Mouse (Mus musculus) C2C12 (cell line): ENCODE results near the gene Txlng. TPM values are rescaled to one million over a fixed set of nuclear protein-coding genes. Genes with fewer than 3 reads are reported as not detected.
"Not testable (repeated sequence)": the region's sequence is repeated elsewhere in the genome, so short reads cannot be mapped to it uniquely, and the experiment has no call there.

Experiments used
- H3K27me3 ChIP-seq: one replicate; pipeline ENCODE4 v1.6.1; 2011; ENCODE audit not compliant: control insufficient read depth, insufficient read depth, insufficient read length
- H3K36me3 ChIP-seq: one replicate; pipeline ENCODE4 v1.6.1; 2011; ENCODE audit not compliant: control insufficient read depth, insufficient read depth
- H3K4me3 ChIP-seq: one replicate; pipeline ENCODE4 v1.5.1; 2011; ENCODE audit warnings: mild to moderate bottlenecking, control low read depth; ENCODE audit not compliant: poor library complexity, insufficient read depth, severe bottlenecking
- H3K79me2 ChIP-seq: one replicate; pipeline ENCODE4 v1.6.1; 2011; ENCODE audit not compliant: control insufficient read depth, insufficient read depth
- H3K79me3 ChIP-seq: one replicate; pipeline ENCODE4 v1.6.1; 2011; ENCODE audit warnings: low read depth, control low read depth
- H3ac ChIP-seq: one replicate; pipeline ENCODE3; 2011; ENCODE audit warnings: low read depth; ENCODE audit not compliant: control insufficient read depth, insufficient read length
- CEBPB ChIP-seq: IDR thresholded peaks from one replicate; pipeline ENCODE4 v1.6.1; 2011; ENCODE audit warnings: low read depth, mild to moderate bottlenecking, control low read depth, moderate library complexity
- CTCF ChIP-seq: IDR thresholded peaks from one replicate; pipeline ENCODE4 v1.5.1; 2011; ENCODE audit not compliant: control insufficient read depth, insufficient read depth, insufficient read length
- FOSL1 ChIP-seq: IDR thresholded peaks from one replicate; pipeline ENCODE4 v1.8.0; 2011; ENCODE audit warnings: mild to moderate bottlenecking, low read length; ENCODE audit not compliant: poor library complexity, insufficient read depth, severe bottlenecking
- MAX ChIP-seq: IDR thresholded peaks from one replicate; pipeline ENCODE4 v1.6.1; 2011; ENCODE audit warnings: mild to moderate bottlenecking, control low read depth
- MYOD1 ChIP-seq: IDR thresholded peaks from one replicate; pipeline ENCODE4 v1.6.1; 2011; ENCODE audit warnings: low read depth; ENCODE audit not compliant: control insufficient read depth, insufficient read length
- MYOG ChIP-seq: IDR thresholded peaks from one replicate; pipeline ENCODE4 v1.6.1; 2011; ENCODE audit not compliant: control insufficient read depth, insufficient read length; ENCODE audit errors: extremely low read depth
- USF1 ChIP-seq: IDR thresholded peaks from one replicate; pipeline ENCODE4 v1.6.1; 2011; ENCODE audit warnings: low read depth, mild to moderate bottlenecking, control low read depth, moderate library complexity
- polyA plus RNA-seq: library from polyadenylated mRNA; unstranded; fragments of >200 nt; fragmentation: generic; extraction: Trizol; gene quantifications from one replicate; pipeline ENCODE4 v1.2.1, GENCODE M21; 2012; ENCODE audit warnings: missing spikeins

The Txlng gene
- polyA plus RNA-seq, 1 experiment: 1.6 TPM

- TF ChIP-seq USF1 (no peak), MYOG (no peak), MYOD1 (no peak), CEBPB (no peak), FOSL1 (no peak), CTCF (no peak), MAX (no peak)
Measured at GRCm38 (mm10) chrX:162845531-162845930, 16.3 kb upstream of the Txlng start.

GRCm38 (mm10) chrX:162844447-162845100, 15.3 kb upstream of the Txlng start:
- no peak for TF ChIP-seq MYOD1
- TF ChIP-seq MAX: no peak
- TF ChIP-seq USF1: no peak
- no peak for TF ChIP-seq CTCF
- TF ChIP-seq MYOG: no peak
- TF ChIP-seq FOSL1: no peak
- no peak for TF ChIP-seq CEBPB
- no peak overlapping the region for H3K4me3 ChIP-seq
- H3K79me3 ChIP-seq: no peaks in the 10 kb centered on the region
- H3K27me3 ChIP-seq: no peaks in the 10 kb centered on the region
- no peak overlapping the region for H3ac ChIP-seq
- H3K79me2 ChIP-seq: no peaks in the 10 kb centered on the region
- H3K36me3 ChIP-seq: no peaks in the 10 kb centered on the region

More at GRCm38 (mm10) chrX:162845531-162845930, 16.3 kb upstream of the Txlng start:
- Histone ChIP-seq H3K27me3 (no peaks in the 10 kb centered on the region), H3K36me3 (no peaks in the 10 kb centered on the region), H3K79me3 (no peaks in the 10 kb centered on the region), H3ac (no peak overlapping the region), H3K4me3 (no peak overlapping the region), H3K79me2 (no peaks in the 10 kb centered on the region)

- Histone ChIP-seq H3K79me2 (peaks cover 21% of the 10 kb centered on the region), H3K27me3 (no peaks in the 10 kb centered on the region), H3K36me3 (no peaks in the 10 kb centered on the region), H3K4me3 (no peak overlapping the region), H3ac (no peak overlapping the region), H3K79me3 (peaks cover 5% of the 10 kb centered on the region)
- no peak for TF ChIP-seq MYOG
- no peak for TF ChIP-seq USF1
- TF ChIP-seq MAX: no peak
- TF ChIP-seq MYOD1: no peak
- no peak for TF ChIP-seq CTCF
- no peak for TF ChIP-seq FOSL1
- TF ChIP-seq CEBPB: no peak
Measured at GRCm38 (mm10) chrX:162832101-162832500, 2.8 kb upstream of the Txlng start.

GRCm38 (mm10) chrX:162831542-162831941, 2.3 kb upstream of the Txlng start:
- peaks cover 23% of the 10 kb centered on the region for H3K79me2 ChIP-seq
- TF ChIP-seq CEBPB: no peak
- TF ChIP-seq FOSL1: no peak
- TF ChIP-seq MYOD1: no peak
- no peak for TF ChIP-seq MAX
- TF ChIP-seq MYOG: no peak
- no peak for TF ChIP-seq USF1
- TF ChIP-seq CTCF: no peak
- no peak overlapping the region for H3ac ChIP-seq
- no peaks in the 10 kb centered on the region for H3K36me3 ChIP-seq
- peaks cover 5% of the 10 kb centered on the region for H3K79me3 ChIP-seq
- no peaks in the 10 kb centered on the region for H3K27me3 ChIP-seq
- no peak overlapping the region for H3K4me3 ChIP-seq

- TF ChIP-seq CTCF (no peak), MYOG (no peak), MYOD1 (no peak), USF1 (no peak), CEBPB (no peak), MAX (no peak), FOSL1 (no peak)
- H3K27me3 ChIP-seq: no peaks in the 10 kb centered on the region
- peaks cover 5% of the 10 kb centered on the region for H3K79me3 ChIP-seq
- H3K79me2 ChIP-seq: peaks cover 28% of the 10 kb centered on the region
- H3K36me3 ChIP-seq: no peaks in the 10 kb centered on the region
- no peak overlapping the region for H3K4me3 ChIP-seq
- H3ac ChIP-seq: no peak overlapping the region
Measured at GRCm38 (mm10) chrX:162831036-162831435, 1.8 kb upstream of the Txlng start.

- H3K36me3 ChIP-seq, H3K4me3 ChIP-seq, H3ac ChIP-seq, H3K79me3 ChIP-seq, H3K27me3 ChIP-seq: not testable (repeated sequence)
- H3K79me2 ChIP-seq: peaks cover 30% of the 10 kb centered on the region
Measured at GRCm38 (mm10) chrX:162830313-162830712, 1.1 kb upstream of the Txlng start.
